Mouse (Mus musculus) effector memory CD4-positive, alpha-beta T cell, adult 7 months (primary cell): ENCODE results near the gene Yaf2. TPM values are rescaled to one million over a fixed set of nuclear protein-coding genes. Genes with fewer than 3 reads are reported as not detected.

Source experiments
- polyA plus RNA-seq: library from polyadenylated mRNA; unstranded; fragments of 100-300 nt; shearing (Covaris generic); gene quantifications from one replicate; pipeline ENCODE4 v1.2.1, GENCODE M21; 2017

The Yaf2 gene
- 65.7 TPM for polyA plus RNA-seq

DNA sequence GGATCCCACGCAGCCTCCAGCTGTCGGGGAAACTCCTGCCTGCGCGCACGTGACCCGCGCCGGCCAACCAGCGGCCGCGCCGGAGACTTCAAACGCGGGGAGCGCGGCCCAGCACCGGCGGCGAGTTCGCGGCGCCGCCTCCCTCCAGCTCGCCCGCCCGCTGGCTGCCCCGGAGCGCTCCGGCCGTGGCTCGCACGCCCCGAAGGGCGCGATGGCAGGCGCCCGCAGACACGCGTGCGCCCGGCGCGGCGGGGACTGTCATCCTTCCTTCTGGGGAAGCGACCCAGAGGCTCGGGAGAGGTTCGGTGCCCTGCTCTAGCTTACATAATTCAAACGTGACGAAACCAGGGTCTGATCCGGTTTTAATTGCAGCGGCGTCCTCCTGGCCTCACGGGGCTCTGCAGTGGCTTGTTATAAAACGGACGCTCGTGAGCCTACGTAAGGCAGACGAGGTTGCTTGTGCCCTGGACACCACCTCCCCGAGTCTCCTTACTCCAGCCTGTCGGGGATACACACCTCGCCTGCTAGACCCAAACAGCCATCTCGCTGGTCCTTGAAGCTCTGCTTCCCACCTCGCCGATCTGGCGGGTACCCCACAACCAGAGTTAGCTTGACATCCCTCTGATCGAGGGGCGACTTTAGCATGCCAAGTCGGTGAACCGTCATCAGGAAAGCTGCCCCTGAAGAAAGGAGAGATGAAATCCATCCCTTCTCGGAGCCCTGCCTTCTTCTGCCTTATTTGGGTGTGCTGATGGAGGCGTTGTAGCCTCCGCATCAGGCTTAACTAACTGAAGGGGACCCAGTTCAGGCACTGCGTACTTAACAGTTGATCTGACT is at the start of gene Yaf2:
Gene Yaf2 (minus strand): TSS at position 11 of the 837 bp plus-strand sequence.

DNA sequence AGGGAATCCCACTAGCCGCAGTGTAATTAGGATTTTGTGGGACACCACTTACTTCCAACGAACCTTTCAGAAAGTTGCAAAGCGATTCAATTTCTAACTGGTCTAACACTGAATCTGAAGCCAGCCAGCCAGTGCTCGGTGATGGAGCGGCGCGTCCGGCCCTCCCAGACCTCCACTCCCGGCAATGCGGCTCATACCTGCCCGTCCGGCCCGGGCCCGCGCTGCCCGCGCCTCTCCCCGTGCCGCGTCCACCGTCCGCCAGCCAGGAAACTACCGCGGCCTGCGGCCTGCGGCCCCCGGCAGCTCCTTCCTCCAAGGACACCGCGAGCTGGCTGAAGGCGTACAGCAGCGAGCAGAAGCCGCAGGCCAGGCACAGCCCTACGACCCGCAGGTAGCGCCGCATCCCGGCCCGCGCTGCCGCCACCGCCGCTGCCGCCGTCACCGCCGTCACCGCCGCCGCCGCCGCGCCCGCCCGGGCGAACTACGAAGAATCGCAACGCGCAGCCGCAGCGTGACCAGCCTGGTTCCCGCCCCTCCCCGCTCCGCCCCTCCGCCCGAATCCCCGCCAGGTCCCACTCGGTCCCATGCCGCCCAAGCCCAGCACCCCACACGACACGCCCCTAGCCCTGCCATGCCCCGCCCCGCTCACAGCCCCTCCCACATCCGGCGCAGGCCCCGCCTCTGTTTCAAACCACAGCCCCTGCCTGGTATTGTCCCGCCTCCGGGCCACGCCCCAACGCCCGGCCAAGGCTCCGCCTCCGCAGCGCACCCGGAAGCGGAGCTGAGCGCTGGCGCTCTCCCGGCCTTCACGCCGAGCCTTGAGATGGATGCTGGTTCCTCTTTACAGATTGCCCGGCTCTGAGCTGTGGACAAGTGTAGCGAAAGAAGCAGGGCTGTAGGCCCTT is 61.8 kb downstream of the Yaf2 start, which contains the start of gene Gxylt1:
Gene Gxylt1 (minus strand): TSS at position 501 of the 905 bp plus-strand sequence.

Other genes starting within 250 kb of the Yaf2 start
- 42.7 TPM for gene Gxylt1, start 61.8 kb downstream of the Yaf2 start, polyA plus RNA-seq
- gene Zcrb1, start 61.4 kb upstream of the Yaf2 start, polyA plus RNA-seq = 90.0 TPM
- gene Pphln1, start 61.4 kb upstream of the Yaf2 start, polyA plus RNA-seq = 34.8 TPM